Mouse (Mus musculus) erythroblast, embryonic 14.5 days (primary cell): Measurements from ENCODE around the gene Tshz2. TPM values are rescaled to one million over a fixed set of nuclear protein-coding genes. Genes with fewer than 3 reads are reported as not detected.
"Not testable (repeated sequence)": the region's sequence is repeated elsewhere in the genome, so short reads cannot be mapped to it uniquely, and the experiment has no call there.

ENCODE experiments used
- H3K27me3 ChIP-seq: 2 replicates; pipeline ENCODE4 v1.6.1; 2012; ENCODE audit warnings: inconsistent platforms; ENCODE audit not compliant: control insufficient read depth
- H3K36me3 ChIP-seq: 2 replicates; pipeline ENCODE4 v1.6.1; 2012; ENCODE audit warnings: mild to moderate bottlenecking, inconsistent platforms; ENCODE audit not compliant: control insufficient read depth
- H3K4me1 ChIP-seq: 2 replicates; pipeline ENCODE4 v1.6.1; 2012; ENCODE audit warnings: inconsistent platforms; ENCODE audit not compliant: control insufficient read depth
- H3K4me3 ChIP-seq: replicated peaks from 2 replicates; pipeline ENCODE3; 2012; ENCODE audit warnings: moderate library complexity, mild to moderate bottlenecking, inconsistent platforms
- H3K9me3 ChIP-seq: 2 replicates; pipeline ENCODE4 v1.6.1; 2012; ENCODE audit warnings: low read length, inconsistent platforms, mixed read lengths; ENCODE audit not compliant: control insufficient read depth
- GATA1 ChIP-seq: IDR thresholded peaks from 2 replicates; pipeline ENCODE4 v1.6.1; 2012; ENCODE audit warnings: low read length, inconsistent platforms, mixed read lengths
- TAL1 ChIP-seq: IDR thresholded peaks from 3 replicates; pipeline ENCODE4 v1.6.1; 2012; ENCODE audit warnings: low read length, inconsistent platforms, mixed read lengths
- polyA plus RNA-seq: library from polyadenylated mRNA; stranded (reverse); fragments of >175 nt; gene quantifications from 2 replicates; pipeline ENCODE4 v1.2.3, GENCODE M21; 2012

Tshz2 gene
- polyA plus RNA-seq, 1 experiment = not detected

DNA sequence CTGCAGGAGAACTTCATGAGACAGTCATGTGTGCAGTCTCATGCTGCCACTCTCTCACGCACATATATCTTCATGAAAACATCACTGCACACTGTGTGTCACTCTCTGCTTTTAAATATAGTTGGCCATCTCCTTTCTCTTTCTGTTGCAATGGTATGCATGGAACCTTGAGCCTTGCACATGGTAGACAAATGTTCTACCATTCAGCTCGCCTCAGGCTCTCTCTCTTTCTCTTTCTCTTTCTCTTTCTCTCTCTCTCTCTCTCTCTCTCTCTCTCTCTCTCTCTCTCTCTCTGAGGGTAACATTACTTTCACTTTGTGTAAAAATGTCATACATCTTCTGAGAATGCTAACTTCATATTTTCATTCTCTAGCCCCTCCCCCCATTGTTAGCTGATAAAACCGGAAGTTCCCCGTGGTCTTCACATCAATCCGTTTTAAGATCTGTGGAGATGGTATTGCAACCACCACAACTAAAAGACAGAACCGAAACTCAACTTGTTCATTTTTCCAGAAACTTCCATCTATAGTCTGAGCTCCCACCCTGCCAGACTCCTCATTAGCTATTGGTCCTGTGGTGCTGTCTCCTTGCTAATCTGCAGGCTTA is 146.0 kb downstream of the Tshz2 start:
- TF ChIP-seq TAL1 (no peak), GATA1 (no peak)
- H3K4me3 ChIP-seq = no peak overlapping the region
- no peaks in the 10 kb centered on the region for H3K36me3 ChIP-seq
- H3K4me1 ChIP-seq = no peaks in the 10 kb centered on the region; the same call in 1 of the 2 replicates
- H3K9me3 ChIP-seq = no peaks in the 10 kb centered on the region
- H3K27me3 ChIP-seq = no peaks in the 10 kb centered on the region

DNA sequence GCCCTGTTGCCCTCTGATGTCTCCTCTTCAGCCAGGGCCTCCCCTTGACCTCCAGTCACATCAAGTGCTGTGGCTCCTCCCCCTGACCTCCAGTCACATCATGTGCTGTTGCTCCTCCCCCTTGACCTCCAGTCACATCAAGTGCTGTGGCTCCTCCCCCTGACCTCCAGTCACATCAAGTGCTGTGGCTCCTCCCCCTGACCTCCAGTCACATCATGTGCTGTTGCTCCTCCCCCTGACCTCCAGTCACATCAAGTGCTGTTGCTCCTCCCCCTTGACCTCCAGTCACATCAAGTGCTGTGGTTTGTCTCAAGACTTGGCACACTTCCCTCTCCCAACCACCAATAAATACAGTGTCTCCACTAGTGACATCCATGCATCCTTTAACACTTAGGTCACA is 148.9 kb downstream of the Tshz2 start:
- H3K4me3 ChIP-seq, H3K4me1 ChIP-seq, H3K27me3 ChIP-seq, H3K9me3 ChIP-seq, H3K36me3 ChIP-seq: not testable (repeated sequence)

DNA sequence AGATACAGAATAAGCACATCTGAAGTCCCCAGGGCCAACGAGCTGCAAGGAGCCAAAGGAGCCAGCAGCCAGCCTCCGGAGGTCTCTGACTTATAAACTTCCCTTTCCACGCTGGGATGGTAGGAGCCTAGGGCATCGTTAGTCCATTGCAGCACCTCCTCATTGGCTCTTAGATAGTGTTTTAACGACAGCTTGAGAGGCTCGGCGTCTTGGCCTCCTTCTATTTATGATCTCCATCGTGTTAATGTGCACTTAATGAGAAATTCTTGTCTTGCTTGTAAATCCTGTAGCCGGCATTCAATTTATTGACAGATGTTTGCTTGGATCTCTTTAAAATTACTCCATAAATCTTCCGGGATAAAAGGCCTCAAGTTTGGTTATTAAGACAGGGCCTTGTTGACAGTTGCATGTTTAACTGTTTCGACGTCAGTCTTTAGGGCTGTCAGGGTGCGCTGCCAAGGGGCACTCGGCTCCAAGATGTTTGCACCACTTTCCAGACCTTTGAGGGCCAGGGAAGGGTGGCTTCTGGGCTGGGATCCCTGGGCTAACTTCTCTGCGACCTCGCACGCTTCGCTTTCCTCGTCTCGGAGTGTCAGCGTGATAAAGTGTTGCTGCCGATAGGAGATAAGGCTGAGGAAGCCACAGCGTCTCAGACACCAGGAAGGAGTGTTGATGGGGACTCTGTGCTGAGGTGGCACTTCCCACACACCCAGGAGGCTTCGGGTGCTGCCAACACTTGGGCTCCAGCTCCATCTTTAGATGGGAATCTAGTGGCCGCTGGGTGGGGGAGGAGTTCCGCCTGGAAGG is 150.3 kb downstream of the Tshz2 start:
- H3K27me3 ChIP-seq = no peaks in the 10 kb centered on the region
- H3K9me3 ChIP-seq = no peaks in the 10 kb centered on the region
- TF ChIP-seq TAL1 (no peak), GATA1 (no peak)
- no peak overlapping the region for H3K4me3 ChIP-seq
- no peaks in the 10 kb centered on the region for H3K36me3 ChIP-seq
- no peaks in the 10 kb centered on the region for H3K4me1 ChIP-seq

DNA sequence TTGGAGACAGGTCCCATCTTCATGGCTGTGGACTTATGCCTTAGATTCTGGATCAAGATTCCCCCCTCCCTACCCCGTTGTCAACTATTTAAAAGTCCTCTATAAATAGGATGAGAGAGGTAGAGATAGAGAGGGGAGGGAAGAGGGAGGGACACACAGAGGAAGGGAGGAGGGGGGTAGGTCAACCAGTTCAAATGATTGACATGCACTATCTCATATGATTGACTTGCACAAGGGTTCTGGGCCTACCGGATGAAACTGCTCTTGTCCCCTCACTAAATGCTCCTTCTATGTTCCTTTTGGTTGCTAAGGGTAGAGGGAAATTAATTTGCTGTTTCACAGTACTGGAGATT is 150.8 kb downstream of the Tshz2 start:
- no peak for TF ChIP-seq GATA1
- TF ChIP-seq TAL1 = no peak
- no peaks in the 10 kb centered on the region for H3K36me3 ChIP-seq

DNA sequence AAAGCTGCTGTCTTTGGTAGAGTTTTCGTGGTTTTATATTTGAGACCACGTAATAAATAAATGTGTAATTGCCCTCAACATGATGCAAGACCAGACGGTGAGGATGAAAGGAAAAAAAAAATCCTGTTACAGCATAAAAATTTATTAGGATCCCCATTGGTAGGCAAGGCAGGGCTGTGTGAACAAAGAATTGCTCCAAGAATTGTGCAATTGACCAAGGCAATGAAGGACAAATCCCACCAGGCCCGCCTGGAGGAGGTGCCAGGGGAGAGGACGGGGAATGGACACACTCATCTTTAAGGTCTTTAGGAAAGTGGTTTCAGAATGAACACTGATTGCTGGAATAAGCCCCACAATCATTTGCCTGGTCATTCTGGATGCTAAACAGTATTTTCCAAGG is 154.6 kb downstream of the Tshz2 start:
- Histone ChIP-seq H3K36me3 (no peaks in the 10 kb centered on the region), H3K4me1 (no peaks in the 10 kb centered on the region), H3K27me3 (no peaks in the 10 kb centered on the region), H3K9me3 (no peaks in the 10 kb centered on the region), H3K4me3 (no peak overlapping the region)
- TF ChIP-seq GATA1 = no peak
- TF ChIP-seq TAL1 = no peak

More for the DNA sequence above, 150.8 kb downstream of the Tshz2 start:
- H3K4me3 ChIP-seq = no peak overlapping the region
- no peaks in the 10 kb centered on the region for H3K9me3 ChIP-seq
- no peaks in the 10 kb centered on the region for H3K27me3 ChIP-seq
- H3K4me1 ChIP-seq = no peaks in the 10 kb centered on the region

DNA sequence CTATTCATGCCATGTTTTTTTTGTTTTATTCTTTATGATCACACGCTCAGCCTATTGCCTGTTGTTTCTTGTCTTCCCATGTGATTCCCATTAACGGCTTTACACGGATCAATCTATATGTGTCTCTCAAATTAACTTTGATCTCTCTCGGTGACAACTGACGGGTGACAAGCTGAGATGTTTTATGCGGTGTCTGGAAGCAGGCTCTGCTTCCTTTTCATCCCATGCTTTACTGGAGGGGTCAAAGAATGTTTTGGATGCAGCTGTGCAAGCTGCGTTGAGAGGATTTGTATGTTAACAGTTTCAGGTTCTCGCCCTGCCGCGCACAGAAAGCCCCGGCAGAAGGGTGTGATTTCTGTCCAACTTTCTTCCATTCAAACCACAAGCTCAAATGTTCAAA is 155.1 kb downstream of the Tshz2 start:
- no peaks in the 10 kb centered on the region for H3K9me3 ChIP-seq
- H3K36me3 ChIP-seq = no peaks in the 10 kb centered on the region
- TF ChIP-seq GATA1 (no peak), TAL1 (no peak)

DNA sequence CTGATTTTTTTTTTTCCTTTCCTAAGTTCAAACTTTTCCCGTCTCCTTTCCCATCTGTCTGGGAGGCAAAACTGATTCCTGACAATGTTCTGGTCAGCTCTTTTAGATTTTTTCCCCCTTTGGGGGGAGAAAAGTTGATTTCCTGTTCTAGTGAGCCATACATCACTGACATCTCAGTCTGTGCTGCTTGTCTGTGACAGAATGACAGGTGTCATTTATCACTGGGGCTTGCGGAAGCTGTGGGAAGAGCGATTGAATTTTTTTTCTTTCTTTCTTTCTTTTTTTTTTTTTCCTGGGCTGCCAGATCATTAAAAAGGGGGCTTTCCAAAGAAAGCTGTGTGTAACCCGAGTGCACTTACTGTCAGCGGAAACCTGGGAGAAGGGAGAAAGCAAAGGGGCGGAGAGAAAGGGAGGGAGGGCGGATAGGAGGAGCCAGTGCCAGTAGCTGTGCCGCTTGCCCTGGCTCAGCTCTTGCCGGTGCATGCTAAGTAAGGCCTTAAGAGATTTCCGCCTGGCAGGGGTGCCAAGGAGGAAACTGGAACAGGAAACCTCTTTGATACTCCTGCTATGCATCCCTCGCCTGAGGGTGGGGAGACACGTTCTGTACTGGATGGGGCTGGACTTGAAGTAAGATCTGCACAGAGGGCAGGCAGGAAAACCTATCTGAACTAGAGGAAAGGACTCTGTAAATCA is 157.8 kb downstream of the Tshz2 start:
- Histone ChIP-seq H3K36me3 (no peaks in the 10 kb centered on the region), H3K9me3 (no peaks in the 10 kb centered on the region), H3K27me3 (no peaks in the 10 kb centered on the region), H3K4me1 (no peaks in the 10 kb centered on the region), H3K4me3 (no peak overlapping the region)
- TF ChIP-seq GATA1 = no peak
- TF ChIP-seq TAL1 = no peak

More for the DNA sequence above, 155.1 kb downstream of the Tshz2 start:
- Histone ChIP-seq H3K27me3 (no peaks in the 10 kb centered on the region), H3K4me3 (no peak overlapping the region), H3K4me1 (no peaks in the 10 kb centered on the region)

DNA sequence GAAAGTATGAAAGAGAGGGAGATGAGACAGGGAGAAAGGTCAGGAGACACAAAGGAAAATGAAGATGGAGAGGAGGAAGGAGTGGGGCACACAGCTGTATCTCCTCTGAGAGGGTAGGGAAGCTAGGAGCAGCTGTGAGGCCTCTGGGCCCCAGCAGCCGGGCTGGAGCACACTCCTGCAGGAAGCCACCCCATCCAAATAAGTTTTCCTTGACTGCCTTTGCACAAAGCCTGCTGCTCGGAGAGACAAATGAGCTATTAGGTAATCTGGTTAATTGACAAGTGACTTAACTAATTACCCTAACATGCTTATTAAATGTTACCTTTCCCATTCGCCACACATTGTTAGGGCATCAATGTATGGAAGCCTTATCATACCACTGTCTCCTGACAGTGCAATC is 159.9 kb downstream of the Tshz2 start:
- H3K9me3 ChIP-seq = no peaks in the 10 kb centered on the region; the same call in 1 of the 2 replicates
- H3K4me3 ChIP-seq = no peak overlapping the region
- no peaks in the 10 kb centered on the region for H3K27me3 ChIP-seq
- H3K4me1 ChIP-seq = no peaks in the 10 kb centered on the region
- TF ChIP-seq TAL1 (no peak), GATA1 (no peak)
- H3K36me3 ChIP-seq = no peaks in the 10 kb centered on the region

DNA sequence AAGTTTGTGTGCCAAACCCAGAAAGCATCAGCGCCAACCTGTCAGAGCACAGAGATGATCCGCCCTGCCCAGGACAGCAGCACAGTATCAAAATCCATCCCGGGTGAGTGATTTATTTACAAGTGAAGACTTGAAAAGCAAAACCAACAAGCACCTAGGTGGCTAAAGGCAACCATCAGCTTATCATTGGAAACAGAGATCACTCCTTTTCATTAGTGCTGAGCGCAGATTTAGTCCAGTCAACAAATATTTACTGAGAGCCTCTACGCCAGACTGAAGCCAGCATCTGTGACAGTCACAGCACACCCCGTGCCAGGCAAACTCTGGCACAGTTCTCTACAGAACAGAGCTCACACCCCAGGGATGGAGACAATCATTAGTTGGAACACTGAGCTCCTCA is 169.4 kb downstream of the Tshz2 start:
- Histone ChIP-seq H3K4me3 (no peak overlapping the region), H3K9me3 (peaks cover 4% of the 10 kb centered on the region; the same call in 1 of the 2 replicates), H3K27me3 (no peaks in the 10 kb centered on the region), H3K4me1 (no peaks in the 10 kb centered on the region), H3K36me3 (no peaks in the 10 kb centered on the region)
- TF ChIP-seq GATA1 = no peak
- TF ChIP-seq TAL1 = no peak
